Mouse (Mus musculus) mesoderm, embryonic 11.5 days (tissue): ENCODE measurements around the gene Actr6.
"Not testable (repeated sequence)": the region's sequence is repeated elsewhere in the genome, so short reads cannot be mapped to it uniquely, and the experiment has no call there.

Experiments
- DNase-seq: peaks from one replicate; pipeline ENCODE4 v3.0.0-alpha.2; 2012; ENCODE audit warnings: low read depth, low spot score

The Actr6 gene

GRCm38 (mm10) chr10:89738395-89738794 lies 6.3 kb upstream of the Actr6 start:
- DNase-seq: no peak

GRCm38 (mm10) chr10:89737887-89738286 lies 5.8 kb upstream of the Actr6 start:
- no peak for DNase-seq

DNA sequence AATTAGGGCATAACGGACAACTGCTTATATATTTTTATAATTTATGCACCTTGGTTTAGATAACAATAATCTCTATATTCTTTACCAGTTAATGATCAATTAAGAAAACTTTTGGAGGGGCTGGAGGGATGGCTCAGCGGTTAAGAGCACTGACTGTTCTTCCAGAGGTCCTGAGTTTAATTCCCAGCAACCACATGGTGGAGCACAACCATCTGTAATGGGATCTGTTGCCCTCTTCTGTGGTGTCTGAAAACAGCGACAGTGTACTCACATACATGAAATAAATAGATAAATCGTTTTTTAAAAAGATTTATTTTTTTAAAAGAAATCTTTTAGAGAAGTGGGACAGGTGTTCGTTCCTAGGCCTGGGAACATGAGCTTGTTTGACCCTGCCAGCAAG lies 5.0 kb upstream of the Actr6 start:
- DNase-seq: no peak

GRCm38 (mm10) chr10:89731341-89731740 lies 754 bp downstream of the Actr6 start:
- DNase-seq: no peak

GRCm38 (mm10) chr10:89730386-89730785 lies 1.7 kb downstream of the Actr6 start:
- no peak for DNase-seq

DNA sequence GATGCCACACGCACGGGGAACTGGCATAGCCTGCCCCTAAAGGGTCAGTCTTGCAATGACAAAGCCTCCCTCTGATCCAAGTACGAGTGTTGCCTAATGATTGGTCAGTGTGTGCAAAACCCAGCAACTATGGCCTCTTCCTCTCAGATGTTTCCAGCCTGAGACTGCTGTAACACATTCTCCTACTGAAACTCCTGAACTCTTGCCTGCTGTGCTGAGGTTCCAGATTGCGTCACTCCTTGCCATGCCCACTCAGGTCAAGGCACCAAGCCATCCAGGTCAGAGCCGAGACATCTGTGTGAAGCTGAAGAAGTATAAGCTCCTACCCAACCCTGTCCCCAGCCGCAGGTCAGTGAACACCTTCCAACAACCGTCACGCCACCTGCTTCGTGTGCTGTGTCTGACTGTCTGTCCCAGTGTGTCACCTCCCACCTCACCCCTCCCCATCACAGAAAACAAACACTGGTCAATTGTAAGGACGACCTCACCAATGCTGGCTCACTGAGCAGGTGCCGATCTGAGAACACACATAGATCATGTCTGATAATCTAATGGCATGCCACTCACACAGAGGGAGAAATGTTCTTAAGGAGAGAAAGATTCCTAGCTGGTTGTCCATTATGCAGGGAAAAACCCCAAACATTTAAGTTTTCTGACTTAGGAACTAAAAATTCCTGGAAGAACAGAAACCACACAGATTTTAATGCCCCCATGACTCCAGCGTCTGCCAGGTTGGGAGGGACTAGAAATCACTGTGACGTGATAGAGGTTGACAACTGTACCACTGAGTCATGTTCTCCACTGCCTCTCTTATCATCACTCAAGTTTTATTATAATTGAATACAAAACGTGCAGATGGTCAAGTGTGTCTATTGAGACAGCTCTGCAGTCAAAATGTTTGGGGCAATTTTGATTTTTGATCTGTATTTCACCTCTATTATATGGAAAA lies 9.6 kb downstream of the Actr6 start:
- DNase-seq: no peak

DNA sequence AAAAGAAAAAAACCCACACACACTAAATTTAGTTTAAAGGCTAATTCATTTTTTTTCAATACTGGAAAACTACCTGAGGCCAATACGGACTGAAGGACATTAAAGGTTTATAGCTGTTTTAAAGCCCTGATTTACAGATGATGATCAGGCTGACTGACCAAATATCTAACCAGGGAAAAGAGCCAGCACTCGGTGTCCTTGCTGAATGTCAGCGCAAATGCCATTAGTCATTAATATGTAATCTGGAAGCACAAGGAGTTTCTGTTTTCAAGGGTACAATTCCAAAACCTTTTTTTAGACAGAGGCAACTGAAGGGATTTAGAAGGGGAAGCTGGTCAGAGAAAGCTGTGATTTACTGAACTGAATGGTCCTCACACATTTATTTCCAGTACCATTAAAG lies 11.3 kb downstream of the Actr6 start:
- no peak for DNase-seq

GRCm38 (mm10) chr10:89720252-89720651 lies 11.8 kb downstream of the Actr6 start:
- no peak for DNase-seq

DNA sequence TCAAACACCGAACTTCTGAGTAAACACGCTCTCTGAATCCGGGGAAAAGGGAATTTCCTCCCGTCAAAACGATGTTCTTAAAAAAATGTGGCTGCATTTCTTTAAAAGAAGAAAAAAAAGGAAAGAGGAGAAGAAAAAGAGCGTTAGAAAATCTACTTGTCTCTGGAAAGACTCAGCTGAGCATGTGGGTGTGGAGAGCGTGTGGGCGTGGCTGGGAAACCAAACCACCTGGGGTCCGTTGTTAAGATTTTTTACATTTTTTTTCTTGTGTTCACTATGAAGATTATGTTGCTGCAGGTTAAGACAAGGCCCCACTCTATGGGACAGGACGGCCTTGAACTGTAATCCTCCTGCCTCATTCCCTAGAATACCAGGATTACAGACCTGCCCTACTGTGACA lies 17.2 kb downstream of the Actr6 start:
- no peak for DNase-seq

DNA sequence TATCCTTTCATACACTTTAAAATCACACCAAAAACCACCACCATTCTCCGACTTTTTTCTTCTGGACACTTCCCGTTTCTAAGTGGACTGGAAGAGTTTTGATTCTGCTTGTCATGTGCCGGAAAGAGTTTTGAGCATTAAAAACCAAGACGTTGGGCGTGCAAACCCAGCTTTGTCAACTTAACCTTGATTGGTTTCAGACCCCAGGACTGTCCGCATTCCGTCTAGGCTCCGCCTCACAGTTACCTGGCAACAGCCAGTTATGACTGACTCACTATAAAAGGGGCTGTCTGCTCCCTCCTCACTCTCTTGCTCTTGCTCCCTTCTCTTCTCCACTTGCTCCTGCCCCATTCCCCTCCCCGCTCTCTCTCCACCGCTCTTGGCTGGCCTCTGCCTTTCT lies 23.4 kb downstream of the Actr6 start:
- DNase-seq: no peak

DNA sequence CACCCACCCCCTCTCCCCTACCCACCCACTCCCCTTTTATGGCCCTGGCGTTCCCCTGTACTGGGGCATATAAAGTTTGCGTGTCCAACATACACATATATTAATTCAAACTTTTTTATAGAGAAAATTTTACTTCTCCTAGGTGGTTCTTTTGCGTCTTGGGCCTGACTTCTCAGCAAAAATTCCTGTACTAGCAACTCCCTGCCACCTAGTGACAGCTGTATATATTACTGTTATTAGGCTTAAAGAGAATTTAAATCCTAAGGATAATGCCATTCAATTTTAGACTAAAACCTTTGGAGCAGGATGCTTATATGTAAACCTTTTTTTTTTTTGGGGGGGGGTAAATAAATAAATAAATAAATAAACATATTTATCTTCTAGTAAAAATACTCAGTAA lies 24.7 kb downstream of the Actr6 start:
- DNase-seq: no peak

DNA sequence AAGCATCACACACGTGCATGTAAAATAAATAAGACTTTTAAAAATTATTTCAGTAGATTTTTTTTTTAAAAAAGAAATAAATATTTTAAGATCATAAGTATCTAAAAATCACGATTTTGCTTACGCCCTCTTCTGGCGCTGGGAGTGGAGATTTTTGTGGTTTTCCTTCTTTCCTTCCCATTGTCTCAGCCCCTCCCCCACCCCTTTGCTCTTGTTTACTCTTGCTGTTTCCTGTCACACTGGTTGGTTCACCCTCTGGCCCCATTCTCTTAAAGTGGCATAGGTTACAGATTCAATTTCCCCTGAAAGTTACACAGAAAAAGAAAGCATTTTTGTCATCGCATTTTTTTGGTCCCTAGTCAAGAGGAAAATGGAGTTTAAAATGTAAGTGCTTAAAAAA lies 29.1 kb downstream of the Actr6 start:
- DNase-seq: no peak

DNA sequence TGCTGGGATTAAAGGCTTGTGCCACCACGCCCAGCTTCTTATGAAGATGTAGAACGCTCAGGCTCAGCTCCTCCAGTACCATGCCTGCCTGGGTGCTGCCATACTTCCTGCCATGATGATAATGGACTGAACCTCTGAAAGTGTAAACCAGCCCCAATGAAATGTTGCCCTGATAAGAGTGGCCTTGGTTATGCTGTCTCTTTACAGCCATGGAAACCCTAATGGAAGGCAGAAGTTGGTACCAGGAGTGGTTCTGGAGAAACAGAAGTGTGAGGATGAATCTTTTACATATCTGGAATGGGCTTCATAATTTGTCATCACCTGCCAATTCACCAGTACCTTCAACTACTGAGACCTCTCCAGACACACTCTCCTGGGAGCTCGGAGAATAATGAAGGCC lies 34.1 kb downstream of the Actr6 start:
- DNase-seq: no peak

DNA sequence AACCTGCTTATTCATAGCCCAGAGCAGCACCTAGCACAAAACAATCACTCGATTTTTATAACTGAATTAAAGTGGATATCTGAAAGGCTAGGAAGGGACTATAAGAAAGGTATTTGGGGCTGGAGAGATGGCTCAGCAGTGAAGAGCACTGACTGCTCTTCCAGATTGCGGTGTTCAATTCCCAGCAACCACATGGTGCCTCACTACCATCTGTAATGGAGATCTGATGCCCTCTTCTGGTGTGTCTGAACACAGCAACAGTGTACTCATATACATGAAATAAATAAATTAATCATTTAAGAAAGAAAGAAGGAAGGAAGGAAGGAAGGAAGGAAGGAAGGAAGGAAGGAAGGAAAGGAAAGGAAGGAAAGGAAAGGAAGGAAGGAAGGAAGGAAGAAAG lies 35.8 kb downstream of the Actr6 start:
- not testable (repeated sequence) for DNase-seq

GRCm38 (mm10) chr10:89695194-89695911 lies 36.7 kb downstream of the Actr6 start:
- DNase-seq: no peak

DNA sequence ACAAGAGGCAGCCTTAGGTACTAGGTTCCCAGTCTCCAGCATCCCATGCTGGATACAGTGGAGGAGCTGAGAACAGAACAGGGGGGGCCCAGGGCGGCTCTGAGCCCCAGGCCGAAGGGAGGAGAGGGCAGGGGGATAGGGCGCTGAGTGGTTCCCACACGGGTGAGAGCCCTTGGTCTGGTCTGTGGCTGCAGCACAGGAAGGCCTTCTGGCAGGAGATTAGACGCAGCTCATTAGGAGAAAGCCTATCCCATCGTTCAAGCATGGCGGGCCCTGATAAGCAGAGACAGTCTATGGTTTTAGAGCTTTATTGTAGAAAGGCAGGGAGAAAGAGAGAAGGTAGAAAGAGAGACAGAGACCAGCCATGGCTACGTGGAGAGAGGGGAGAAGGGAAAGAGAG lies 42.1 kb downstream of the Actr6 start:
- DNase-seq: no peak

DNA sequence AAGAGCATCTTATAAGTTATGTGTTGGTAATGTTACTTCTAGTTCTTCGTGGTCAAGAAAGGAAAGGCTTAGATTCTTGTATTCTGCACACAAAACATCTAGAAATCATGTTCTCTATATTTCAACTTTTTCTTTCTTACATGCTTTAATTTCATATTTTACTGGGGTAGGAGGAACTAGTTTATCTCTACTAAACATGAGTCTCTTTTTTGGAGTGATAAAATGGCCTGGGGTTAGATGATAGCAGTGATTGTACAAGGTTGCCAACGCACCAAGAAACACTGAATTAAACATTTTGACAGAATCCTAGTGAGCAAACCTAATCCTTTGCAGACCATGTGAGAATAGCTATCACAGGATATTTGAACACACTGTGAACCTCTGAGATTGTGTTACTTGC lies 44.6 kb downstream of the Actr6 start:
- no peak for DNase-seq

DNA sequence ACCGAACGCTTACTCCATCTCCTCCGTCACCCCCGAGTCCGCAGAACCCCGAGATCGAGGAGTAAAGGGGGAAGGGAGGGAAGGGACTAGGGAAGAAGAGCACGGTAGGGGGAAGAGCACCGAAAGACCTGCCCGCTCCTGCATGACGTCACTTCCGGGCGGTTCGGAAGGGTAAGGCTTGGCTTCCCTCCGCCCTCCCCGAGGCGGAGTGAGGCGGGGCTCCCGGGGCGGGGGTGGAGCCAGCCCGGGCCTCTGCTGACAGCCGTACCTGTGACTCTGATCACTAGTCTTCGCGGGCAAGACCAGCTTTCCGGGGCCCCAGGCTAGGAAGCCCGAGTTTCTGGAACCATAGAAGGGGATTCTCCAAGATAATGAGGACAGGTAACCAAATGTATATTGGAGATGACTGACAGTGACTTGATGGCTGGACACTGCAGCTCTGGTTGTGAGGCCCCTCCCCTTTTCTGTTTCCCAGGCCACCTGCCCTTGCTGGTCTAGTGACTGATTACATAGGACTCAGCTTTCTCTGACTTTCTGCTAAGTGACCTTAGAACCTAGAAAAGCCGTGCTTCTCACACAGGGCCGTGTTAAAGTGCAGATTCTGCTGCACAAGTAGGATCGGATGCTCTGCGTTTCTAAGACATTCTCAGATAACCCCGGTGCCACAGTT lies 45.8 kb downstream of the Actr6 start, which contains the start of gene Scyl2:
Gene Scyl2, minus strand, starts transcription at position 147 of the 670 bp plus-strand sequence.
- peak; percentile 94 for DNase-seq

DNA sequence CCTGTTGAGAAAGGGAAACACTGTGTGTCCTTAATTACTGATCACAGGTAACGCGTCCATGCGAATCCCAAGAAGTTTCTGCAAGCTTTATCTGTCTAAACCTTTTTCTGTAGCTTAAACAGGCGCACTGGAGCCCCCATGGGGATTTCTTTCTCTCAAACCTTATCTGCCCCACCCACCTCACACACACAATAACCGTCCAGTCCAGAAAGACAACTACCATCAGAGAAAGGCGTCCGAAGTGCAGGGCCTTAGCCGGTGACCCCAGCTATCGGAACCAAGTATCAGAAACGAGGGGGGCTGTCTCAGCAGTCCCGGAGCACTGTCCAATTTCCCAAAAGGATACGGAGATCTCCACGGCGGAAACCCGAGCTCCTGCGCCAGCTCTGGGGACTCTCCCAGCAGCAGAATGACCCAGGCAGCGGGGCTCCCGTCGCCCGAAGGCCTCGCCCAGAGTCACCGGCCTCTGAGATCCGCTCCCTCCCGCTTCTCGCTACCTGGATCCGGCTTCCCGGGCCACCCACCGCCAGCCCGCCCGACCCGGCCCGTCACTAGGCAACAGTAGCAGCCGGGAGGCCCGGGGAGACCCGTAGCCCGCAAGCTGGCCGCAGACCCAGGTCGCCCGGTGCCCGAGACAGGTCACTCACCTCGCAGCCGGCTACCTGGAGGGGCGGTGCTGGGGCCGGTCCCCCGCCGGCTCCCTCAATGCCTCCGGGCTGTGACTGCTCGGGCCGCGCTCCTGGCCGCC lies 46.5 kb downstream of the Actr6 start:
- no peak for DNase-seq

DNA sequence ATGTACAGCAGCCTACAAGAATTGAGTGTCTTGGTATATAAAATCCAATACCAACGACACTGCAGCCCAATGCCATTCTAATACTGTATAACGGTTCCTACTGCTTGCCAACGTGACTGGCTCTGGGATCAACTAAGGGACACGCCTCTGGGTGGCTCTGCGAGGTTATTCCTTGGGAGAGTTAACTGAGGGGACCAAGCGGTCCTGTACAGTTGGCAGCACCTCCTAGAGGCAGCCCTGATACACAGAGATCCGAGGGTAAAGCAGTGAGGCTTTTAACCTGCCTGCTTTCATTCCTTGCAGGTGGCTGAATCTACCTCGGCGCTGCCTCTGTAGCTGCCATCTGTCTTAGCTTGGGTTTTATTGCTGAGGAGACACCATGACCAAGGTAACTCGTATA lies 49.1 kb downstream of the Actr6 start:
- DNase-seq: no peak

- no peak for DNase-seq
Measured at GRCm38 (mm10) chr10:89682157-89682556, 49.9 kb downstream of the Actr6 start.

GRCm38 (mm10) chr10:89681706-89682105 lies 50.4 kb downstream of the Actr6 start:
- no peak for DNase-seq
